Mouse (Mus musculus): ENCODE results near the gene Pla2g7. TPM values are rescaled to one million over a fixed set of nuclear protein-coding genes. Genes with fewer than 3 reads are reported as not detected.

Gene Pla2g7
- polyA plus RNA-seq, 1 experiment = not detected

- H3K36me3 ChIP-seq (ENCODE audit: control insufficient read depth) = no peaks in the 10 kb centered on the region
- no peak overlapping the region for H3K4me3 ChIP-seq (replicated peaks)
- TF ChIP-seq TAL1 (IDR thresholded peaks at IDR 0.05; ENCODE audit: low read length) = no peak
- TF ChIP-seq GATA1 (IDR thresholded peaks at IDR 0.05; ENCODE audit: low read length) = no peak
- no peaks in the 10 kb centered on the region for H3K4me1 ChIP-seq (ENCODE audit: control insufficient read depth)
- no peaks in the 10 kb centered on the region for H3K9me3 ChIP-seq (ENCODE audit: control insufficient read depth, low read length)
- peaks cover 8% of the 10 kb centered on the region for H3K27me3 ChIP-seq (ENCODE audit: control insufficient read depth)
These were observed 1.4 kb downstream of the Pla2g7 start for GRCm38 (mm10) chr17:43569287-43569686.

DNA sequence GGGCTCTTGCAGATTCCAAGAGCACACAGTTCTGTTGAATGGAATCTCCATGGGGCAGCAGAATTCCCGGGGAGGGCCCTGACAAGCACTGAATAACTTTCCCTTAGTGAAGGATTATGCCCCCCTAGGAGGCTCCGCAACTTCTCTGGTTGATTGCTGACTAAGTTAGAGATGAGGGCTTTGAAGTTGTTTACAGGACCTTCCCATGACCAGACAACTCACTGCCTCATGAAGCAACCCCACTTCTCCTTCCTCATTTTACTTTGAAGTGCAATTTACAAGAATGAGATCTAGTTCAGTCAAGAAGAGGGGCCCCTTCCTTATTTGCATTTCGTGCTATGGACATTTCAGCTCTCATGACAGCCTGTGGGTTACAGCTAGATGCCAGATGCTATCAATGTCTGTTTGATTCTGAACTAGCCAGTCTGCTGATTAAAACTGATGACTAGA, 5.8 kb downstream of the Pla2g7 start:
- TF ChIP-seq TAL1 (IDR thresholded peaks at IDR 0.05; ENCODE audit: low read length) = no peak
- no peak for TF ChIP-seq GATA1 (IDR thresholded peaks at IDR 0.05; ENCODE audit: low read length)
- no peaks in the 10 kb centered on the region for H3K9me3 ChIP-seq (ENCODE audit: control insufficient read depth, low read length)
- H3K27me3 ChIP-seq (ENCODE audit: control insufficient read depth) = peaks cover 1% of the 10 kb centered on the region
- no peaks in the 10 kb centered on the region for H3K36me3 ChIP-seq (ENCODE audit: control insufficient read depth)
- H3K4me3 ChIP-seq (replicated peaks) = no peak overlapping the region
- no peaks in the 10 kb centered on the region for H3K4me1 ChIP-seq (ENCODE audit: control insufficient read depth)

- no peaks in the 10 kb centered on the region for H3K36me3 ChIP-seq (ENCODE audit: control insufficient read depth)
- H3K4me3 ChIP-seq (replicated peaks) = no peak overlapping the region
- no peaks in the 10 kb centered on the region for H3K4me1 ChIP-seq (ENCODE audit: control insufficient read depth)
- H3K27me3 ChIP-seq (ENCODE audit: control insufficient read depth) = no peaks in the 10 kb centered on the region
- no peaks in the 10 kb centered on the region for H3K9me3 ChIP-seq (ENCODE audit: control insufficient read depth, low read length)
- TF ChIP-seq TAL1 (IDR thresholded peaks at IDR 0.05; ENCODE audit: low read length) (no peak), GATA1 (IDR thresholded peaks at IDR 0.05; ENCODE audit: low read length) (no peak)
These were observed 12.6 kb downstream of the Pla2g7 start for GRCm38 (mm10) chr17:43580456-43580855.

- H3K4me3 ChIP-seq (replicated peaks) = no peak overlapping the region
- H3K36me3 ChIP-seq (ENCODE audit: control insufficient read depth) = no peaks in the 10 kb centered on the region
- no peaks in the 10 kb centered on the region for H3K27me3 ChIP-seq (ENCODE audit: control insufficient read depth)
- TF ChIP-seq GATA1 (IDR thresholded peaks at IDR 0.05; ENCODE audit: low read length) (no peak), TAL1 (IDR thresholded peaks at IDR 0.05; ENCODE audit: low read length) (no peak)
- no peaks in the 10 kb centered on the region for H3K4me1 ChIP-seq (ENCODE audit: control insufficient read depth)
- H3K9me3 ChIP-seq (ENCODE audit: control insufficient read depth, low read length) = no peaks in the 10 kb centered on the region
These were observed 13.1 kb downstream of the Pla2g7 start for GRCm38 (mm10) chr17:43581012-43581467.

GRCm38 (mm10) chr17:43584771-43585170, 16.9 kb downstream of the Pla2g7 start:
- no peaks in the 10 kb centered on the region for H3K36me3 ChIP-seq (ENCODE audit: control insufficient read depth)
- no peaks in the 10 kb centered on the region for H3K9me3 ChIP-seq (ENCODE audit: control insufficient read depth, low read length)
- H3K4me3 ChIP-seq (replicated peaks) = no peak overlapping the region
- TF ChIP-seq GATA1 (IDR thresholded peaks at IDR 0.05; ENCODE audit: low read length) = no peak
- no peak for TF ChIP-seq TAL1 (IDR thresholded peaks at IDR 0.05; ENCODE audit: low read length)
- H3K27me3 ChIP-seq (ENCODE audit: control insufficient read depth) = no peaks in the 10 kb centered on the region
- no peaks in the 10 kb centered on the region for H3K4me1 ChIP-seq (ENCODE audit: control insufficient read depth)

DNA sequence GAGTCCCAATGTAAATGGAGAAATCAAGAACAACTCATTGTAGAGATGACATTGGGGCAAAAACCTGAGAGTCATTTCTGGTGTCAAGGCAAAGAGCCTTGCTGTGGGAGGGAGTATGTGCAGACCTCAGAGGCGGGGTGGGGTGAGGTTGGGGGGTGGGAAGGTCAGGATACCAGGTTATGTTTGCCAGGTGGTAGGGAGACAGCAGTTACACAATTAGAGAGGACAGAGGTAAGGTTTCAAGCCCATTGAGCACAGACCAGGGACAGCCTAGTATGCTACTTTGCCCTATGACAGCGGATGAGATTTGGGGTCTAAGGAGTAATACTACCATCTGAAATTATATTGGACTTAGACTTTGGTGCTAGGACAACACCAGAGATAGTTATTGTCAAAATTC, 19.4 kb downstream of the Pla2g7 start:
- H3K27me3 ChIP-seq (ENCODE audit: control insufficient read depth) = no peaks in the 10 kb centered on the region
- H3K4me3 ChIP-seq (replicated peaks) = no peak overlapping the region
- H3K36me3 ChIP-seq (ENCODE audit: control insufficient read depth) = no peaks in the 10 kb centered on the region
- TF ChIP-seq GATA1 (IDR thresholded peaks at IDR 0.05; ENCODE audit: low read length) = no peak
- no peak for TF ChIP-seq TAL1 (IDR thresholded peaks at IDR 0.05; ENCODE audit: low read length)
- no peaks in the 10 kb centered on the region for H3K4me1 ChIP-seq (ENCODE audit: control insufficient read depth)
- H3K9me3 ChIP-seq (ENCODE audit: control insufficient read depth, low read length) = no peaks in the 10 kb centered on the region

GRCm38 (mm10) chr17:43589750-43590149, 21.9 kb downstream of the Pla2g7 start:
- H3K36me3 ChIP-seq (ENCODE audit: control insufficient read depth) = no peaks in the 10 kb centered on the region
- no peak overlapping the region for H3K4me3 ChIP-seq (replicated peaks)
- TF ChIP-seq GATA1 (IDR thresholded peaks at IDR 0.05; ENCODE audit: low read length) = no peak
- no peak for TF ChIP-seq TAL1 (IDR thresholded peaks at IDR 0.05; ENCODE audit: low read length)
- H3K27me3 ChIP-seq (ENCODE audit: control insufficient read depth) = no peaks in the 10 kb centered on the region
- no peaks in the 10 kb centered on the region for H3K4me1 ChIP-seq (ENCODE audit: control insufficient read depth)
- H3K9me3 ChIP-seq (ENCODE audit: control insufficient read depth, low read length) = no peaks in the 10 kb centered on the region

- H3K4me3 ChIP-seq (replicated peaks) = no peak overlapping the region
- no peaks in the 10 kb centered on the region for H3K27me3 ChIP-seq (ENCODE audit: control insufficient read depth)
- TF ChIP-seq GATA1 (IDR thresholded peaks at IDR 0.05; ENCODE audit: low read length) (no peak), TAL1 (IDR thresholded peaks at IDR 0.05; ENCODE audit: low read length) (no peak)
- H3K9me3 ChIP-seq (ENCODE audit: control insufficient read depth, low read length) = no peaks in the 10 kb centered on the region
- H3K4me1 ChIP-seq (ENCODE audit: control insufficient read depth) = no peaks in the 10 kb centered on the region
- no peaks in the 10 kb centered on the region for H3K36me3 ChIP-seq (ENCODE audit: control insufficient read depth)
These were observed 22.6 kb downstream of the Pla2g7 start for GRCm38 (mm10) chr17:43590531-43590930.

- Histone ChIP-seq H3K4me1 (ENCODE audit: control insufficient read depth) (no peaks in the 10 kb centered on the region), H3K9me3 (ENCODE audit: control insufficient read depth, low read length) (peaks cover 4% of the 10 kb centered on the region), H3K36me3 (ENCODE audit: control insufficient read depth) (no peaks in the 10 kb centered on the region), H3K27me3 (ENCODE audit: control insufficient read depth) (no peaks in the 10 kb centered on the region), H3K4me3 (replicated peaks) (no peak overlapping the region)
- TF ChIP-seq GATA1 (IDR thresholded peaks at IDR 0.05; ENCODE audit: low read length) (no peak), TAL1 (IDR thresholded peaks at IDR 0.05; ENCODE audit: low read length) (no peak)
These were observed 24.7 kb downstream of the Pla2g7 start for GRCm38 (mm10) chr17:43592296-43593291.

Data from erythroblast, embryonic 14.5 days (primary cell).